Mouse (Mus musculus): ENCODE results near the gene Hba-a1. TPM values are rescaled to one million over a fixed set of nuclear protein-coding genes. Genes with fewer than 3 reads are reported as not detected.

The Hba-a1 gene
- polyA plus RNA-seq, 1 experiment from 2014 or later = 2,164 TPM

GRCm38 (mm10) chr11:32250880-32251763, 32.2 kb upstream of the Hba-a1 start:
- H3K27ac ChIP-seq (replicated peaks; ENCODE audit: low read depth, low read length) = no peak overlapping the region
- no peaks in the 10 kb centered on the region for H3K4me1 ChIP-seq (ENCODE audit: control insufficient read depth, insufficient read depth, low read length)
- DNase-seq (ENCODE audit: low spot score) (no peak), ATAC-seq (ENCODE audit: insufficient number of reproducible peaks, low FRiP score, low TSS enrichment, low read depth) (no peak)
- peaks cover 12% of the 10 kb centered on the region; the same call in 1 of the 2 replicates for H3K36me3 ChIP-seq (ENCODE audit: control insufficient read depth, insufficient read depth, low read length)
- no peak overlapping the region for H3K9ac ChIP-seq (ENCODE audit: low read length)
- H3K9me3 ChIP-seq (ENCODE audit: control insufficient read depth, low read length) = no peaks in the 10 kb centered on the region
- H3K4me3 ChIP-seq (ENCODE audit: low read depth, low read length) = no peak overlapping the region
- 89% methylated on average over 8 of the region's 8 CpGs for WGBS
- no peak overlapping the region for H3K4me2 ChIP-seq (ENCODE audit: low read depth, severe bottlenecking)
- H3K27me3 ChIP-seq (ENCODE audit: control insufficient read depth, insufficient read depth, low read length) = no peaks in the 10 kb centered on the region

GRCm38 (mm10) chr11:32253121-32253520, 30.2 kb upstream of the Hba-a1 start:
- H3K9me3 ChIP-seq (ENCODE audit: control insufficient read depth, low read length) = no peaks in the 10 kb centered on the region
- H3K27ac ChIP-seq (replicated peaks; ENCODE audit: low read depth, low read length) = no peak overlapping the region
- no peak overlapping the region for H3K4me2 ChIP-seq (ENCODE audit: low read depth, severe bottlenecking)
- H3K9ac ChIP-seq (ENCODE audit: low read length) = no peak overlapping the region
- no peak for DNase-seq (ENCODE audit: low spot score)
- H3K27me3 ChIP-seq (ENCODE audit: control insufficient read depth, insufficient read depth, low read length) = no peaks in the 10 kb centered on the region
- peaks cover 8% of the 10 kb centered on the region; the same call in 1 of the 2 replicates for H3K36me3 ChIP-seq (ENCODE audit: control insufficient read depth, insufficient read depth, low read length)
- ATAC-seq (ENCODE audit: insufficient number of reproducible peaks, low FRiP score, low TSS enrichment, low read depth) = no peak
- no peak overlapping the region for H3K4me3 ChIP-seq (ENCODE audit: low read depth, low read length)
- WGBS = 97% methylated on average over 1 of the region's 1 CpGs
- H3K4me1 ChIP-seq (ENCODE audit: control insufficient read depth, insufficient read depth, low read length) = no peaks in the 10 kb centered on the region

GRCm38 (mm10) chr11:32256146-32256545, 27.2 kb upstream of the Hba-a1 start:
- WGBS = 97% methylated on average over 1 of the region's 1 CpGs
- H3K4me2 ChIP-seq (ENCODE audit: low read depth, severe bottlenecking) = no peak overlapping the region
- DNase-seq (ENCODE audit: low spot score) (no peak), ATAC-seq (ENCODE audit: insufficient number of reproducible peaks, low FRiP score, low TSS enrichment, low read depth) (no peak)
- no peak overlapping the region for H3K4me3 ChIP-seq (ENCODE audit: low read depth, low read length)
- no peaks in the 10 kb centered on the region for H3K27me3 ChIP-seq (ENCODE audit: control insufficient read depth, insufficient read depth, low read length)
- peaks cover 5% of the 10 kb centered on the region; the same call in 1 of the 2 replicates for H3K36me3 ChIP-seq (ENCODE audit: control insufficient read depth, insufficient read depth, low read length)
- H3K4me1 ChIP-seq (ENCODE audit: control insufficient read depth, insufficient read depth, low read length) = no peaks in the 10 kb centered on the region
- no peak overlapping the region for H3K27ac ChIP-seq (replicated peaks; ENCODE audit: low read depth, low read length)
- H3K9me3 ChIP-seq (ENCODE audit: control insufficient read depth, low read length) = no peaks in the 10 kb centered on the region
- no peak overlapping the region for H3K9ac ChIP-seq (ENCODE audit: low read length)

GRCm38 (mm10) chr11:32256566-32256965, 26.7 kb upstream of the Hba-a1 start:
- Histone ChIP-seq H3K4me1 (ENCODE audit: control insufficient read depth, insufficient read depth, low read length) (no peaks in the 10 kb centered on the region), H3K4me3 (ENCODE audit: low read depth, low read length) (no peak overlapping the region), H3K9me3 (ENCODE audit: control insufficient read depth, low read length) (no peaks in the 10 kb centered on the region), H3K27me3 (ENCODE audit: control insufficient read depth, insufficient read depth, low read length) (no peaks in the 10 kb centered on the region), H3K36me3 (ENCODE audit: control insufficient read depth, insufficient read depth, low read length) (peaks cover 4% of the 10 kb centered on the region; the same call in 1 of the 2 replicates), H3K9ac (ENCODE audit: low read length) (no peak overlapping the region), H3K27ac (replicated peaks; ENCODE audit: low read depth, low read length) (no peak overlapping the region), H3K4me2 (ENCODE audit: low read depth, severe bottlenecking) (no peak overlapping the region)
- no peak for DNase-seq (ENCODE audit: low spot score)
- ATAC-seq (ENCODE audit: insufficient number of reproducible peaks, low FRiP score, low TSS enrichment, low read depth) = no peak
- 84% methylated on average over 3 of the region's 3 CpGs for WGBS

- DNase-seq (ENCODE audit: low spot score) = no peak
- Histone ChIP-seq H3K4me2 (ENCODE audit: low read depth, severe bottlenecking) (no peak overlapping the region), H3K9me3 (ENCODE audit: control insufficient read depth, low read length) (no peaks in the 10 kb centered on the region), H3K9ac (ENCODE audit: low read length) (no peak overlapping the region), H3K4me1 (ENCODE audit: control insufficient read depth, insufficient read depth, low read length) (no peaks in the 10 kb centered on the region; the same call in 1 of the 2 replicates), H3K36me3 (ENCODE audit: control insufficient read depth, insufficient read depth, low read length) (peaks cover 2% of the 10 kb centered on the region; the same call in 1 of the 2 replicates), H3K27ac (replicated peaks; ENCODE audit: low read depth, low read length) (no peak overlapping the region), H3K4me3 (ENCODE audit: low read depth, low read length) (no peak overlapping the region), H3K27me3 (ENCODE audit: control insufficient read depth, insufficient read depth, low read length) (no peaks in the 10 kb centered on the region)
- WGBS = 74% methylated on average over 10 of the region's 10 CpGs
- no peak for ATAC-seq (ENCODE audit: insufficient number of reproducible peaks, low FRiP score, low TSS enrichment, low read depth)
These were observed 20.5 kb upstream of the Hba-a1 start for GRCm38 (mm10) chr11:32262674-32263415.

GRCm38 (mm10) chr11:32265117-32265738, 18.1 kb upstream of the Hba-a1 start:
- no peak for DNase-seq (ENCODE audit: low spot score)
- H3K27me3 ChIP-seq (ENCODE audit: control insufficient read depth, insufficient read depth, low read length) = no peaks in the 10 kb centered on the region
- WGBS = 98% methylated on average over 3 of the region's 3 CpGs
- no peak overlapping the region for H3K9ac ChIP-seq (ENCODE audit: low read length)
- no peaks in the 10 kb centered on the region for H3K36me3 ChIP-seq (ENCODE audit: control insufficient read depth, insufficient read depth, low read length)
- no peaks in the 10 kb centered on the region; the same call in 1 of the 2 replicates for H3K4me1 ChIP-seq (ENCODE audit: control insufficient read depth, insufficient read depth, low read length)
- no peak overlapping the region for H3K4me2 ChIP-seq (ENCODE audit: low read depth, severe bottlenecking)
- no peak overlapping the region for H3K4me3 ChIP-seq (ENCODE audit: low read depth, low read length)
- no peak for ATAC-seq (ENCODE audit: insufficient number of reproducible peaks, low FRiP score, low TSS enrichment, low read depth)
- no peaks in the 10 kb centered on the region for H3K9me3 ChIP-seq (ENCODE audit: control insufficient read depth, low read length)
- no peak overlapping the region for H3K27ac ChIP-seq (replicated peaks; ENCODE audit: low read depth, low read length)

- Histone ChIP-seq H3K4me1 (ENCODE audit: control insufficient read depth, insufficient read depth, low read length) (no peaks in the 10 kb centered on the region; the same call in 1 of the 2 replicates), H3K36me3 (ENCODE audit: control insufficient read depth, insufficient read depth, low read length) (no peaks in the 10 kb centered on the region), H3K27me3 (ENCODE audit: control insufficient read depth, insufficient read depth, low read length) (no peaks in the 10 kb centered on the region), H3K4me2 (ENCODE audit: low read depth, severe bottlenecking) (no peak overlapping the region; the same call in 1 of the 2 replicates), H3K4me3 (ENCODE audit: low read depth, low read length) (no peak overlapping the region), H3K9ac (ENCODE audit: low read length) (no peak overlapping the region), H3K27ac (replicated peaks; ENCODE audit: low read depth, low read length) (no peak overlapping the region), H3K9me3 (ENCODE audit: control insufficient read depth, low read length) (no peaks in the 10 kb centered on the region)
- DNase-seq (ENCODE audit: low spot score) (no peak), ATAC-seq (ENCODE audit: insufficient number of reproducible peaks, low FRiP score, low TSS enrichment, low read depth) (no peak)
- 94% methylated on average over 6 of the region's 6 CpGs for WGBS
These were observed 17.1 kb upstream of the Hba-a1 start for GRCm38 (mm10) chr11:32266194-32266593.

- H3K9ac ChIP-seq (ENCODE audit: low read length) = peak overlapping the region; percentile 97
- no peaks in the 10 kb centered on the region for H3K36me3 ChIP-seq (ENCODE audit: control insufficient read depth, insufficient read depth, low read length)
- no peak for ATAC-seq (ENCODE audit: insufficient number of reproducible peaks, low FRiP score, low TSS enrichment, low read depth)
- H3K4me3 ChIP-seq (ENCODE audit: low read depth, low read length) = peak overlapping the region; percentile 75
- H3K27me3 ChIP-seq (ENCODE audit: control insufficient read depth, insufficient read depth, low read length) = no peaks in the 10 kb centered on the region
- H3K27ac ChIP-seq (replicated peaks; ENCODE audit: low read depth, low read length) = peak overlapping the region; percentile 93; the same call in 1 of the 2 replicates
- H3K9me3 ChIP-seq (ENCODE audit: control insufficient read depth, low read length) = no peaks in the 10 kb centered on the region
- no peaks in the 10 kb centered on the region; the same call in 1 of the 2 replicates for H3K4me1 ChIP-seq (ENCODE audit: control insufficient read depth, insufficient read depth, low read length)
- 36% methylated on average over 6 of the region's 6 CpGs for WGBS
- H3K4me2 ChIP-seq (ENCODE audit: low read depth, severe bottlenecking) = peak overlapping the region; percentile 63
- DNase-seq (ENCODE audit: low spot score) = no peak
These were observed 16.5 kb upstream of the Hba-a1 start for GRCm38 (mm10) chr11:32266776-32267175.

All from limb, embryonic 11.5 days (tissue).